Mouse (Mus musculus): ENCODE results near the gene Tas2r130. TPM values are rescaled to one million over a fixed set of nuclear protein-coding genes. Genes with fewer than 3 reads are reported as not detected.
"Not testable (repeated sequence)": the region's sequence is repeated elsewhere in the genome, so short reads cannot be mapped to it uniquely, and the experiment has no call there.

Tas2r130 gene
- not detected in 2 replicates for polyA plus RNA-seq (2012; ENCODE audit: insufficient read depth, insufficient read length, low replicate concordance, missing spikeins)

DNA sequence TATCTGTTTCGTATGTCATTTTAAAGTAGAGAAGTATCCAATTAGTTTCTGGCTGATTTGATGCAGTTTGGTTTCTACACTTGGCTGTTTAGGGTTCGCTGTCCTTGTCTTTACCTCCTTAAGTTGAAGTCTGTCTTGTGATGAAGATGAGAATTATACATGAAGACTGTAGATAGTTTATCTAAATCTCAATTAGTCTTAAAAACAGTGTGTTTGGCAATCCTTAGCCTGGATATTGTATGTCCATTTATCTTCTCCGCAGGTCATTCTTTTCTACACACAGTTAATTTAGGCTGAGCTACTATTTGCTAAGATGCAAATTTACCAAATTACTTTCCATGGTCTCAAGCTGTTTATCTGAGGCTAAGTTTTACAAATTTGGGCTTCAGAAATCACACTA is at the start of gene Tas2r130:
Gene Tas2r130, minus strand, starts transcription at position 101 of the 400 bp plus-strand sequence.
- Histone ChIP-seq H3K4me3 (ENCODE audit: insufficient read depth, low read depth, low read length) (no peak within 1 kb of the TSS), H3K27ac (ENCODE audit: insufficient read depth, low read depth, low read length) (no peak within 1 kb of the TSS), H3K4me1 (ENCODE audit: control insufficient read depth, insufficient read depth, low read length) (no peaks in the 10 kb centered on the region)
- WGBS = 70% methylated on average over 3 of the region's 3 CpGs
- TF ChIP-seq POLR2A (IDR thresholded peaks at IDR 0.05; ENCODE audit: insufficient read depth, low read depth, low read length) = no peak
- TF ChIP-seq CTCF (IDR thresholded peaks at IDR 0.05; ENCODE audit: insufficient read depth, low read depth, low read length) = no peak

DNA sequence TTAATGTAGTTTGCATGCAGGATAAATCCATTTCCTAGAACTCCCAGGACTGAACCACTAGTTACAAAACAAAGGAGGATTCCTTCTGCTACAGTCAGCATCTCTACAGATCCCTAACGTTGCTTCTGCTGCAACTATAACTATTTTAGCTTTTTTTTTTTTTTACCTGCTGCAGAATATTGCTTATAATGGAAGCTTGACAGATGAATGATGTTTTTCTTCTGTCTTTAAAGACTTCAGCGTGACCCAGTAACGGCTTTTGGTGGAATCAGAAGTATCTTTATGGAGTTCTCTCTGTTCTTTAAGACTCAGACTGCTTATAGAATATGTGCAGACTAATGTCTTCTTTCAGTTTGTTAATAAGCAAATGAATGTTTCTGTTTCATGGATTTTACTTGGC is 48.1 kb upstream of the Tas2r130 start, which contains the start of gene Tas2r106:
Gene Tas2r106, minus strand, starts transcription at position 101 of the 400 bp plus-strand sequence.
- TF ChIP-seq POLR2A (IDR thresholded peaks at IDR 0.05; ENCODE audit: insufficient read depth, low read depth, low read length) (no peak), CTCF (IDR thresholded peaks at IDR 0.05; ENCODE audit: insufficient read depth, low read depth, low read length) (no peak)
- H3K4me1 ChIP-seq (ENCODE audit: control insufficient read depth, insufficient read depth, low read length) = no peaks in the 10 kb centered on the region
- H3K27ac ChIP-seq (ENCODE audit: insufficient read depth, low read depth, low read length) = no peak within 1 kb of the TSS
- 77% methylated on average over 3 of the region's 3 CpGs for WGBS
- no peak within 1 kb of the TSS for H3K4me3 ChIP-seq (ENCODE audit: insufficient read depth, low read depth, low read length)

DNA sequence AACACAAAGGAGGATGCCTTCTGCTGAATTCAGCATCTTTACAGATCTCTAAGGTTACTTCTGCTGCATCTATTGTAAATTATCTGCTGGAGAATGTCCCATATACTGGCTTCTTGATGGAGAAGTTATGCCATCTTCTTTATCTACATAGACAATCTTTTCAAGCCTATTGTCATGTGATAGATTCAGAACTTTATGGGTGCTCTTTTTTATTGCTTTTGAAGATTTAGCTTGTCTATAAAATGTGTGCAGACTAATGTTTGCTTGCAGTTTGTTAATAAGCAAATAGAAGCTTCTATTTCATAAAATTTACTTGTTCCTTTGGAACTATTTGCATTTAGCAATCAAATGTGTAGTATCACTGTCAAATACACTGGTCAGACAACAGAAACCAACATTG is 29.3 kb upstream of the Tas2r130 start, which contains the start of gene Tas2r107:
Gene Tas2r107, minus strand, starts transcription at position 101 of the 400 bp plus-strand sequence.
- no peak for TF ChIP-seq CTCF (IDR thresholded peaks at IDR 0.05; ENCODE audit: insufficient read depth, low read depth, low read length)
- no peak for TF ChIP-seq POLR2A (IDR thresholded peaks at IDR 0.05; ENCODE audit: insufficient read depth, low read depth, low read length)
- H3K27ac ChIP-seq (ENCODE audit: insufficient read depth, low read depth, low read length) = no peak within 1 kb of the TSS
- H3K4me1 ChIP-seq (ENCODE audit: control insufficient read depth, insufficient read depth, low read length) = no peaks in the 10 kb centered on the region

DNA sequence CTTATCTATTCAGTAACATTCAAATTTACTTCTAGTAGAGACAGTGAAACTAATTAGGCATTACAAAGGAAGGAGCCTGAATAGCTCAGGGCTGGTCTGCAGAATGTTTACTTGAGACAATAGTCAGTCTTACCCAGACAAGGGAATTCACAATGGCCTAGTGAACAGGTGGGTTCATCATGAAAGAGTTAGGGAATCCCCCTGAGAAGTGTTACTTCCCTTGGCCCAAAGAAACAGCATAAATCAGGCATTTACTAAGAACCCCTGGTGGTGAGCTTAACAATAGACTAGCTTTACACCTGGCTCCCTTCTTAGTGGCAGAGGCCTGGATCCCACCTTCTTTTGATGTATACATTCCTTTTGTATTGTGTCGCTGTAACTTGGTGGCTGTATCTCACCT is 20.8 kb downstream of the Tas2r130 start:
- not testable (repeated sequence) for H3K4me3 ChIP-seq (ENCODE audit: insufficient read depth, low read depth, low read length); H3K4me1 ChIP-seq (ENCODE audit: control insufficient read depth, insufficient read depth, low read length); H3K27ac ChIP-seq (ENCODE audit: insufficient read depth, low read depth, low read length)
- WGBS = 84% methylated on average over 1 of the region's 1 CpGs

More for the DNA sequence above, 29.3 kb upstream of the Tas2r130 start, which contains the start of gene Tas2r107:
- no peak within 1 kb of the TSS for H3K4me3 ChIP-seq (ENCODE audit: insufficient read depth, low read depth, low read length)

DNA sequence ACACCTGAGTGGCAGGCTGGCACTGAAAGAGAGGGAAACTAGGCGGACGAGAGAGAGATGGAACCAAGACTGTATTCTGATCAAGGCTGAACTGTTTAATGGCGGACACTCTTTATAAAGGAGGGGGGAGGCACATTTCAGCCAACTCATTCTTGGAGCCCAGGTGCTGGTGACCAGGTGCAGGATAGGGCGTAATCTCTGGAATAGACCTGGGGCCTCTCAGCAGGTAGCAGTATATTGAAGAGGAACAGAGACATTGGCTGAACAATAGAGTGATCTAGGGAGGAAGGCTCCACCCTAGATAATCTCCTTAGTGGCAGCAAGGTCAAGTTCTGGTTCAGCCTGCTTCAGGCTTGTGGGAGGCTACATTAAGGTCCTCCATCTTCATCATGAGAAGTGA is 25.9 kb downstream of the Tas2r130 start:
- WGBS = 94% methylated on average over 4 of the region's 4 CpGs
- TF ChIP-seq CTCF (IDR thresholded peaks at IDR 0.05; ENCODE audit: insufficient read depth, low read depth, low read length) = no peak
- no peak for TF ChIP-seq POLR2A (IDR thresholded peaks at IDR 0.05; ENCODE audit: insufficient read depth, low read depth, low read length)
- H3K4me1 ChIP-seq (ENCODE audit: control insufficient read depth, insufficient read depth, low read length) = no peaks in the 10 kb centered on the region

More for the DNA sequence above, 25.9 kb downstream of the Tas2r130 start:
- Histone ChIP-seq H3K4me3 (ENCODE audit: insufficient read depth, low read depth, low read length) (no peak overlapping the region), H3K27ac (ENCODE audit: insufficient read depth, low read depth, low read length) (no peak overlapping the region)

Other genes starting within 250 kb of the Tas2r130 start
- not detected in 2 replicates for gene Ybx3, start 242.4 kb downstream of the Tas2r130 start, polyA plus RNA-seq (2012; ENCODE audit: insufficient read depth, insufficient read length, low replicate concordance, missing spikeins)
- not detected in 2 replicates for gene 5430401F13Rik, start 144.5 kb downstream of the Tas2r130 start, polyA plus RNA-seq (2012; ENCODE audit: insufficient read depth, insufficient read length, low replicate concordance, missing spikeins)
- not detected in 2 replicates for gene Gm6619, start 144.5 kb downstream of the Tas2r130 start, polyA plus RNA-seq (2012; ENCODE audit: insufficient read depth, insufficient read length, low replicate concordance, missing spikeins)
- not detected in 2 replicates for gene Tas2r107, start 29.2 kb upstream of the Tas2r130 start, polyA plus RNA-seq (2012; ENCODE audit: insufficient read depth, insufficient read length, low replicate concordance, missing spikeins)
- not detected in 2 replicates for gene Tas2r106, start 48.0 kb upstream of the Tas2r130 start, polyA plus RNA-seq (2012; ENCODE audit: insufficient read depth, insufficient read length, low replicate concordance, missing spikeins)
- not detected in 2 replicates for gene Tas2r104, start 54.8 kb upstream of the Tas2r130 start, polyA plus RNA-seq (2012; ENCODE audit: insufficient read depth, insufficient read length, low replicate concordance, missing spikeins)
- not detected in 2 replicates for gene Tas2r105, start 56.6 kb upstream of the Tas2r130 start, polyA plus RNA-seq (2012; ENCODE audit: insufficient read depth, insufficient read length, low replicate concordance, missing spikeins)
- gene Tas2r114, start 59.2 kb upstream of the Tas2r130 start, polyA plus RNA-seq (2012; ENCODE audit: insufficient read depth, insufficient read length, low replicate concordance, missing spikeins) = not detected in 2 replicates

Data from olfactory bulb, adult 2 months (tissue).